Mouse (Mus musculus) ES-E14 (cell line): Measurements from ENCODE around the gene Icmt. TPM values are rescaled to one million over a fixed set of nuclear protein-coding genes. Genes with fewer than 3 reads are reported as not detected.

ENCODE experiments used
- DNase-seq: peaks from one replicate; pipeline ENCODE4 v3.0.0-alpha.2; 2013; ENCODE audit warnings: low read depth, low spot score
- H3K27ac ChIP-seq: 2 replicates; pipeline ENCODE4 v1.5.1; 2012; ENCODE audit warnings: low read depth, mild to moderate bottlenecking, low read length, moderate library complexity, mixed read lengths; ENCODE audit not compliant: poor library complexity, insufficient read depth, severe bottlenecking
- H3K36me3 ChIP-seq: 2 replicates; pipeline ENCODE4 v1.6.1; 2012; ENCODE audit warnings: mild to moderate bottlenecking, low read length, moderate library complexity, mixed read lengths; ENCODE audit not compliant: control insufficient read depth, poor library complexity, insufficient read depth, severe bottlenecking
- H3K4me1 ChIP-seq, 2 experiments: fragments of 150-350 bp in 1 of 2; sonication (generic) in 1 of 2; 2 replicates each; pipeline ENCODE4 v1.6.1; 2012; ENCODE audit warnings: low read length in 2 of 2, mild to moderate bottlenecking in 1 of 2, mixed read lengths in 1 of 2; ENCODE audit not compliant: control insufficient read depth in 2 of 2, insufficient read depth in 2 of 2, poor library complexity in 1 of 2
- H3K4me3 ChIP-seq, 2 experiments: fragments of 150-350 bp in 1 of 2; sonication (generic) in 1 of 2; 2 replicates each; pipeline ENCODE4 v1.5.1; 2012; ENCODE audit warnings: low read length in 2 of 2, low read depth in 1 of 2, mild to moderate bottlenecking in 1 of 2, mixed read lengths in 1 of 2; ENCODE audit not compliant: insufficient read depth in 1 of 2, poor library complexity in 1 of 2, severe bottlenecking in 1 of 2
- H3K9ac ChIP-seq: 2 replicates; pipeline ENCODE4 v1.6.1; 2012; ENCODE audit warnings: low read depth, mild to moderate bottlenecking, low read length, mixed read lengths; ENCODE audit not compliant: poor library complexity, insufficient read depth, severe bottlenecking
- H3K9me3 ChIP-seq: fragments of 150-350 bp; sonication (generic); 2 replicates; pipeline ENCODE4 v1.6.1; 2012; ENCODE audit warnings: low read depth, mild to moderate bottlenecking, low read length; ENCODE audit not compliant: control insufficient read depth, insufficient read depth
- CHD2 ChIP-seq: IDR thresholded peaks from 2 replicates; pipeline ENCODE4 v1.6.1; 2014; ENCODE audit warnings: mild to moderate bottlenecking, low read depth, low read length, inconsistent platforms
- HCFC1 ChIP-seq: IDR thresholded peaks from 2 replicates; pipeline ENCODE4 v1.6.1; 2012; ENCODE audit warnings: low read length, inconsistent platforms, borderline replicate concordance; ENCODE audit not compliant: insufficient read depth
- MAFK ChIP-seq: IDR thresholded peaks from 2 replicates; pipeline ENCODE4 v1.6.1; 2014; ENCODE audit warnings: mild to moderate bottlenecking, low read depth, low read length, inconsistent platforms; ENCODE audit not compliant: insufficient read depth
- ZC3H11A ChIP-seq: IDR thresholded peaks from 2 replicates; pipeline ENCODE4 v1.6.1; 2012; ENCODE audit warnings: low read depth, mild to moderate bottlenecking, inconsistent platforms, low read length, borderline replicate concordance
- ZNF384 ChIP-seq: IDR thresholded peaks from 2 replicates; pipeline ENCODE4 v1.6.1; 2012; ENCODE audit warnings: low read depth, low read length, inconsistent platforms
- in situ Hi-C, 2 experiments: fragments of 600-800 bp; cut with MboI; formaldehyde crosslinking; loops; one replicate each; pipeline ENCODE4 v1.15.1; 2025; ENCODE audit warnings: low sequenced_read_pairs in 2 of 2, inconsistent platforms in 1 of 2; ENCODE audit not compliant: unreplicated experiment in 2 of 2
- total RNA-seq: library from RNA; depleted of rRNA; stranded (reverse); fragments of 300-350 nt; gene quantifications from 2 replicates; pipeline ENCODE4 v1.2.3, GENCODE M21; 2012

The Icmt gene
- total RNA-seq, 1 experiment, result 47.7 TPM

- Histone ChIP-seq H3K36me3 (no peaks in the 10 kb centered on the region), H3K9me3 (no peaks in the 10 kb centered on the region), H3K4me3 (0 out of 4 replicates have a peak overlapping the region, but pooled peaks of 1 of the 2 experiments have one; percentile 18), H3K4me1 (peaks cover 5 to 46% of the 10 kb centered on the region in 2 experiments; a peak in 3 of 4 replicates), H3K9ac (no peak overlapping the region), H3K27ac (peak overlapping the region; percentile 20; the same call in 1 of the 2 replicates)
- in situ Hi-C loops, result no loop called here
- DNase-seq, result no peak
- TF ChIP-seq MAFK (no peak), ZC3H11A (no peak), ZNF384 (no peak), HCFC1 (no peak)
These were observed 6.0 kb upstream of the Icmt start for GRCm38 (mm10) chr4:152290991-152291390.

- Histone ChIP-seq H3K36me3 (no peaks in the 10 kb centered on the region), H3K4me3 (peak within 1 kb of the TSS; percentile 18 to 38; a peak in 2 of 4 replicates), H3K27ac (peak within 1 kb of the TSS; percentile 20; the same call in 1 of the 2 replicates), H3K4me1 (peaks cover 5 to 45% of the 10 kb centered on the region in 2 experiments; a peak in 3 of 4 replicates), H3K9ac (no peak within 1 kb of the TSS), H3K9me3 (no peaks in the 10 kb centered on the region)
- no peak for DNase-seq
- no peak for TF ChIP-seq HCFC1
- no peak for TF ChIP-seq ZC3H11A
- no peak for TF ChIP-seq CHD2
- no peak for TF ChIP-seq ZNF384
- no peak for TF ChIP-seq MAFK
- in situ Hi-C loops, result no loop called here
These were observed 5.5 kb upstream of the Icmt start, which contains the start of gene Hes3 for GRCm38 (mm10) chr4:152291562-152291961. Hes3 (minus strand) TSS chr4:152291662.

- H3K36me3 ChIP-seq, result no peaks in the 10 kb centered on the region
- TF ChIP-seq ZC3H11A, result no peak
- TF ChIP-seq MAFK, result no peak
- no peak for TF ChIP-seq HCFC1
- TF ChIP-seq CHD2, result no peak
- no peak for TF ChIP-seq ZNF384
- H3K4me1 ChIP-seq, result peaks cover 2 to 40% of the 10 kb centered on the region in 2 experiments; a peak in 3 of 4 replicates
- no peak for DNase-seq
- H3K27ac ChIP-seq, result no peak overlapping the region
- in situ Hi-C loops, result no loop called here
- H3K9me3 ChIP-seq, result no peaks in the 10 kb centered on the region
- no peak overlapping the region for H3K4me3 ChIP-seq
- H3K9ac ChIP-seq, result no peak overlapping the region
These were observed 4.8 kb upstream of the Icmt start for GRCm38 (mm10) chr4:152292102-152292765.

GRCm38 (mm10) chr4:152294188-152294929 is 2.7 kb upstream of the Icmt start:
- no peak overlapping the region for H3K9ac ChIP-seq
- H3K9me3 ChIP-seq, result no peaks in the 10 kb centered on the region
- in situ Hi-C loops, result no loop called here
- no peak for DNase-seq
- no peak overlapping the region for H3K27ac ChIP-seq
- H3K36me3 ChIP-seq, result no peaks in the 10 kb centered on the region; the same call in 1 of the 2 replicates
- no peak overlapping the region for H3K4me3 ChIP-seq
- no peak for TF ChIP-seq CHD2
- no peak for TF ChIP-seq ZNF384
- TF ChIP-seq ZC3H11A, result no peak
- TF ChIP-seq HCFC1, result no peak
- TF ChIP-seq MAFK, result no peak
- peaks cover 4 to 31% of the 10 kb centered on the region in 2 experiments; a peak in 3 of 4 replicates for H3K4me1 ChIP-seq
